Comparison of ENCODE assay signal across 13 mouse cellular contexts in genomic region chr8:102554213-102554612, GRCm38 (mm10).
DNase-seq lines count a peak whose midpoint lies in the region; ATAC-seq and TF ChIP-seq lines count a peak whose summit lies in the region.
"Had no signal": no experiment of that assay in that cellular context is flagged by ENCODE, and none has a peak within 500 bp of the region (broad histone marks: within the 10 kb centered on the region; RNA-seq: fewer than 3 reads in every experiment).

No protein-coding gene starts in this region.

- no peak for TF ChIP-seq CTCF in lung, postnatal 0 days (IDR thresholded peaks at IDR 0.05)

- no peaks in the 10 kb centered on the region for H3K4me1 ChIP-seq in hindbrain, embryonic 12.5 days
- H3K4me1 ChIP-seq in hindbrain, embryonic 13.5 days (replicated peaks), result peaks cover 3% of the 10 kb centered on the region; the same call in 1 of the 2 replicates
- H3K4me1 ChIP-seq in forebrain, embryonic 16.5 days (replicated peaks; ENCODE audit: control insufficient read depth, insufficient read depth, low read length), result 0 out of 2 replicates have a peak, but pooled peaks cover 6% of the 10 kb centered on the region
- no peaks in the 10 kb centered on the region for H3K4me1 ChIP-seq in lung, postnatal 0 days (ENCODE audit: insufficient read depth, low read depth, low read length)
- H3K4me1 ChIP-seq in midbrain, embryonic 16.5 days (ENCODE audit: control insufficient read depth, insufficient read depth, low read length), result no peaks in the 10 kb centered on the region

- 69% methylated on average over 6 of the region's 6 CpGs for WGBS in hindbrain, embryonic 12.5 days
- 64% methylated on average over 6 of the region's 6 CpGs for WGBS in hindbrain, embryonic 13.5 days
- WGBS in forebrain, embryonic 16.5 days, result 69% methylated on average over 6 of the region's 6 CpGs
- 36% methylated on average over 6 of the region's 6 CpGs for WGBS in lung, postnatal 0 days
- 71% methylated on average over 6 of the region's 6 CpGs for WGBS in midbrain, embryonic 16.5 days

- TF ChIP-seq EP300 in lung, postnatal 0 days (IDR thresholded peaks at IDR 0.05), result no peak

- H3K36me3 ChIP-seq in hindbrain, embryonic 12.5 days, result no peaks in the 10 kb centered on the region
- H3K36me3 ChIP-seq in hindbrain, embryonic 13.5 days, result no peaks in the 10 kb centered on the region
- no peaks in the 10 kb centered on the region for H3K36me3 ChIP-seq in forebrain, embryonic 16.5 days (ENCODE audit: control insufficient read depth, insufficient read depth)
- no peaks in the 10 kb centered on the region for H3K36me3 ChIP-seq in lung, postnatal 0 days (ENCODE audit: insufficient read depth, low read length)
- H3K36me3 ChIP-seq in midbrain, embryonic 16.5 days (ENCODE audit: control insufficient read depth, insufficient read depth, low read length), result no peaks in the 10 kb centered on the region
- H3K36me3 ChIP-seq: G1E had no signal

- H3K9me3 ChIP-seq in hindbrain, embryonic 12.5 days (replicated peaks), result no peaks in the 10 kb centered on the region
- no peaks in the 10 kb centered on the region for H3K9me3 ChIP-seq in hindbrain, embryonic 13.5 days
- no peaks in the 10 kb centered on the region for H3K9me3 ChIP-seq in forebrain, embryonic 16.5 days (ENCODE audit: control insufficient read depth, low read length)
- no peaks in the 10 kb centered on the region for H3K9me3 ChIP-seq in lung, postnatal 0 days (ENCODE audit: low read length)
- no peaks in the 10 kb centered on the region for H3K9me3 ChIP-seq in midbrain, embryonic 16.5 days (replicated peaks; ENCODE audit: control insufficient read depth, low read length, poor library complexity, severe bottlenecking)

- no peak overlapping the region for H3K4me3 ChIP-seq in hindbrain, embryonic 12.5 days
- H3K4me3 ChIP-seq in hindbrain, embryonic 13.5 days, result no peak overlapping the region
- no peak overlapping the region for H3K4me3 ChIP-seq in forebrain, embryonic 16.5 days (replicated peaks; ENCODE audit: low read length)
- H3K4me3 ChIP-seq in lung, postnatal 0 days (ENCODE audit: low read depth, low read length), result no peak overlapping the region
- no peak overlapping the region for H3K4me3 ChIP-seq in midbrain, embryonic 16.5 days (ENCODE audit: low read depth, low read length)

- no peak for ATAC-seq in hindbrain, embryonic 12.5 days (ENCODE audit: low FRiP score)
- ATAC-seq in hindbrain, embryonic 13.5 days (ENCODE audit: low FRiP score), result no peak
- no peak for ATAC-seq in forebrain, embryonic 16.5 days
- peak; percentile 73 for ATAC-seq in lung, postnatal 0 days
- ATAC-seq in midbrain, embryonic 16.5 days, result no peak
- ATAC-seq: hindbrain, postnatal 0 days had no signal

- no peak overlapping the region for H3K4me2 ChIP-seq in hindbrain, embryonic 12.5 days (replicated peaks)
- H3K4me2 ChIP-seq in hindbrain, embryonic 13.5 days, result no peak overlapping the region
- H3K4me2 ChIP-seq in forebrain, embryonic 16.5 days (ENCODE audit: low read length), result no peak overlapping the region
- no peak overlapping the region for H3K4me2 ChIP-seq in lung, postnatal 0 days (replicated peaks; ENCODE audit: low read depth, low read length)
- H3K4me2 ChIP-seq in midbrain, embryonic 16.5 days (ENCODE audit: low read length), result no peak overlapping the region
- H3K4me2 ChIP-seq: liver, embryonic 11.5 days had no signal

- H3K27me3 ChIP-seq in hindbrain, embryonic 12.5 days, result no peaks in the 10 kb centered on the region
- no peaks in the 10 kb centered on the region for H3K27me3 ChIP-seq in hindbrain, embryonic 13.5 days
- H3K27me3 ChIP-seq in forebrain, embryonic 16.5 days (replicated peaks; ENCODE audit: control insufficient read depth, insufficient read depth, low read length), result no peaks in the 10 kb centered on the region
- no peaks in the 10 kb centered on the region for H3K27me3 ChIP-seq in lung, postnatal 0 days (replicated peaks; ENCODE audit: insufficient read depth, low read length)
- no peaks in the 10 kb centered on the region for H3K27me3 ChIP-seq in midbrain, embryonic 16.5 days (ENCODE audit: control insufficient read depth, insufficient read depth, low read depth, low read length)

- peak; percentile 8 for DNase-seq in embryo, embryonic 10 days (ENCODE audit: low spot score)
- DNase-seq in embryo, embryonic 9.5 days (ENCODE audit: extremely low spot score), result no peak
- DNase-seq in lung, postnatal 0 days (ENCODE audit: low spot score), result peak; percentile 44
- no peak for DNase-seq in spleen, postnatal 10 days (ENCODE audit: low spot score in 2 of 2)
- DNase-seq: adrenal gland, postnatal 10 days; cerebellum, adult 11-12 months had no signal

- H3K27ac ChIP-seq in hindbrain, embryonic 12.5 days, result peak overlapping the region; percentile 32; the same call in 1 of the 2 replicates
- no peak overlapping the region for H3K27ac ChIP-seq in hindbrain, embryonic 13.5 days
- peak overlapping the region; percentile 7 for H3K27ac ChIP-seq in forebrain, embryonic 16.5 days (ENCODE audit: low read length)
- no peak overlapping the region for H3K27ac ChIP-seq in lung, postnatal 0 days (ENCODE audit: low read length)
- no peak overlapping the region for H3K27ac ChIP-seq in midbrain, embryonic 16.5 days (ENCODE audit: low read length)
- H3K27ac ChIP-seq: hindbrain, postnatal 0 days had no signal

- H3K9ac ChIP-seq in hindbrain, embryonic 12.5 days, result no peak overlapping the region
- H3K9ac ChIP-seq in hindbrain, embryonic 13.5 days, result no peak overlapping the region
- H3K9ac ChIP-seq in forebrain, embryonic 16.5 days (replicated peaks; ENCODE audit: low read depth, low read length), result no peak overlapping the region
- H3K9ac ChIP-seq in lung, postnatal 0 days (replicated peaks; ENCODE audit: low read depth), result no peak overlapping the region
- no peak overlapping the region for H3K9ac ChIP-seq in midbrain, embryonic 16.5 days (ENCODE audit: low read depth, low read length)

Comparison
In these comparisons a context has a peak if more than half of its experiments do, and no peak if none do; other contexts are left out.
1. DNase-seq: peak in embryo, embryonic 10 days (single experiment) and lung, postnatal 0 days (single experiment); none in embryo, embryonic 9.5 days (single experiment) and spleen, postnatal 10 days (0 of 2).
2. H3K27ac ChIP-seq: peak in hindbrain, embryonic 12.5 days (single experiment) and forebrain, embryonic 16.5 days (single experiment); none in hindbrain, embryonic 13.5 days (single experiment), lung, postnatal 0 days (single experiment) and midbrain, embryonic 16.5 days (single experiment).